Mouse (Mus musculus) thymus, adult 2 months (tissue): ENCODE results near the gene Dlx6. TPM values are rescaled to one million over a fixed set of nuclear protein-coding genes. Genes with fewer than 3 reads are reported as not detected.

Source experiments
- DNase-seq: peaks from one replicate; pipeline ENCODE4 v3.0.0; 2021
- H3K27ac ChIP-seq: fragments of 200-500 bp; 2 replicates; pipeline ENCODE4 v1.5.1; 2012; ENCODE audit warnings: low read length, control low read depth; ENCODE audit not compliant: control insufficient read depth, insufficient read depth
- H3K27me3 ChIP-seq: fragments of 200-500 bp; 2 replicates; pipeline ENCODE4 v1.6.1; 2012; ENCODE audit warnings: mild to moderate bottlenecking, low read length, moderate library complexity, mixed read lengths; ENCODE audit not compliant: control insufficient read depth, insufficient read depth
- H3K36me3 ChIP-seq: fragments of 200-500 bp; 2 replicates; pipeline ENCODE4 v1.6.1; 2012; ENCODE audit warnings: mild to moderate bottlenecking, low read length, moderate library complexity; ENCODE audit not compliant: control insufficient read depth, insufficient read depth
- H3K4me1 ChIP-seq: fragments of 200-500 bp; replicated peaks from 2 replicates; pipeline ENCODE4 v1.6.1; 2012; ENCODE audit warnings: low read length; ENCODE audit not compliant: control insufficient read depth, insufficient read depth
- H3K4me3 ChIP-seq: fragments of 200-500 bp; 2 replicates; pipeline ENCODE4 v1.5.1; 2012; ENCODE audit warnings: mild to moderate bottlenecking, low read length, control low read depth, moderate library complexity; ENCODE audit not compliant: control insufficient read depth, insufficient read depth
- CTCF ChIP-seq: fragments of 200-500 bp; IDR thresholded peaks from 2 replicates; pipeline ENCODE4 v1.5.1; 2012; ENCODE audit warnings: mild to moderate bottlenecking, control low read depth, low read length, moderate library complexity, borderline replicate concordance; ENCODE audit not compliant: control insufficient read depth, poor library complexity, insufficient read depth; ENCODE audit errors: extremely low read depth
- POLR2A ChIP-seq: fragments of 200-500 bp; IDR thresholded peaks from 2 replicates; pipeline ENCODE4 v1.6.1; 2012; ENCODE audit warnings: mild to moderate bottlenecking, low read length, control low read depth, moderate library complexity; ENCODE audit not compliant: control insufficient read depth, poor library complexity, insufficient read depth; ENCODE audit errors: extremely low read depth
- WGBS: fragments of 180-500 bp; shearing (Covaris S2); methylation state at CpG from one replicate; pipeline ENCODE4 v1.1.7; 2018; 5-methylcytosine and 5-hydroxymethylcytosine counted together
- polyA plus RNA-seq: library from polyadenylated mRNA; depleted of rRNA; stranded (reverse); fragments of >200 nt; gene quantifications from 2 replicates; pipeline ENCODE4 v1.2.3, GENCODE M21; 2012

The Dlx6 gene
- polyA plus RNA-seq, 1 experiment, result not detected

- H3K36me3 ChIP-seq, result no peaks in the 10 kb centered on the region
- WGBS, result 88% methylated on average over 3 of the region's 3 CpGs
- no peak overlapping the region for H3K4me3 ChIP-seq
- H3K27me3 ChIP-seq, result no peaks in the 10 kb centered on the region; the same call in 1 of the 2 replicates
- H3K4me1 ChIP-seq, result no peaks in the 10 kb centered on the region
- H3K27ac ChIP-seq, result no peak overlapping the region
- TF ChIP-seq CTCF, result no peak
- TF ChIP-seq POLR2A, result no peak
- DNase-seq, result no peak
Observed at GRCm38 (mm10) chr6:6886225-6886624, 23.1 kb downstream of the Dlx6 start.

- no peaks in the 10 kb centered on the region for H3K36me3 ChIP-seq
- no peaks in the 10 kb centered on the region for H3K27me3 ChIP-seq
- no peak overlapping the region for H3K4me3 ChIP-seq
- DNase-seq, result no peak
- H3K27ac ChIP-seq, result no peak overlapping the region
- no peak for TF ChIP-seq POLR2A
- no peak for TF ChIP-seq CTCF
- no peaks in the 10 kb centered on the region for H3K4me1 ChIP-seq
- WGBS, result 64% methylated on average over 6 of the region's 6 CpGs
Observed at GRCm38 (mm10) chr6:6890047-6890446, 26.9 kb downstream of the Dlx6 start.

GRCm38 (mm10) chr6:6909586-6909985 is 46.5 kb downstream of the Dlx6 start:
- Histone ChIP-seq H3K27me3 (no peaks in the 10 kb centered on the region), H3K4me3 (no peak overlapping the region), H3K36me3 (no peaks in the 10 kb centered on the region), H3K4me1 (no peaks in the 10 kb centered on the region), H3K27ac (no peak overlapping the region)
- TF ChIP-seq POLR2A (no peak), CTCF (no peak)
- WGBS, result 82% methylated on average over 8 of the region's 8 CpGs
- DNase-seq, result no peak

- Histone ChIP-seq H3K4me1 (no peaks in the 10 kb centered on the region), H3K36me3 (no peaks in the 10 kb centered on the region), H3K4me3 (no peak overlapping the region), H3K27me3 (no peaks in the 10 kb centered on the region), H3K27ac (no peak overlapping the region)
- no peak for DNase-seq
- 83% methylated on average over 1 of the region's 1 CpGs for WGBS
- TF ChIP-seq POLR2A, result no peak
- no peak for TF ChIP-seq CTCF
Observed at GRCm38 (mm10) chr6:6914304-6914703, 51.2 kb downstream of the Dlx6 start.

- TF ChIP-seq POLR2A (no peak), CTCF (no peak)
- WGBS, result 45% methylated on average over 5 of the region's 5 CpGs
- DNase-seq, result peak; percentile 9
- Histone ChIP-seq H3K36me3 (no peaks in the 10 kb centered on the region), H3K27me3 (no peaks in the 10 kb centered on the region), H3K4me3 (no peak overlapping the region), H3K4me1 (no peaks in the 10 kb centered on the region), H3K27ac (no peak overlapping the region)
Observed at GRCm38 (mm10) chr6:6914849-6915525, 51.9 kb downstream of the Dlx6 start.

GRCm38 (mm10) chr6:6915526-6915915 is 52.4 kb downstream of the Dlx6 start:
- no peaks in the 10 kb centered on the region for H3K36me3 ChIP-seq
- DNase-seq, result no peak
- no peaks in the 10 kb centered on the region for H3K27me3 ChIP-seq
- WGBS, result 25% methylated on average over 9 of the region's 9 CpGs
- no peaks in the 10 kb centered on the region for H3K4me1 ChIP-seq
- H3K4me3 ChIP-seq, result no peak overlapping the region
- no peak overlapping the region for H3K27ac ChIP-seq
- TF ChIP-seq CTCF, result no peak
- TF ChIP-seq POLR2A, result no peak

- 95% methylated on average over 4 of the region's 4 CpGs for WGBS
- Histone ChIP-seq H3K27me3 (no peaks in the 10 kb centered on the region), H3K36me3 (no peaks in the 10 kb centered on the region), H3K4me1 (no peaks in the 10 kb centered on the region), H3K27ac (no peak overlapping the region), H3K4me3 (no peak overlapping the region)
- no peak for DNase-seq
- TF ChIP-seq CTCF, result no peak
- no peak for TF ChIP-seq POLR2A
Observed at GRCm38 (mm10) chr6:6917334-6917733, 54.2 kb downstream of the Dlx6 start.
